Mouse (Mus musculus) splenic B cell, adult 2 months (primary cell): ENCODE results near the gene Telo2.
A peak's percentile ranks its signal among the peaks of the same experiment; 100 is the strongest.

ENCODE experiments used
- DNase-seq: peaks from one replicate; pipeline ENCODE4 v3.0.0-alpha.2; 2011; ENCODE audit warnings: low read depth, low spot score
- H3K27me3 ChIP-seq: 2 replicates; pipeline ENCODE4 v1.6.1; 2012; ENCODE audit warnings: mild to moderate bottlenecking, low read length, moderate library complexity, mixed read lengths; ENCODE audit not compliant: control insufficient read depth, poor library complexity, insufficient read depth, severe bottlenecking
- H3K36me3 ChIP-seq: 2 replicates; pipeline ENCODE4 v1.6.1; 2012; ENCODE audit warnings: mild to moderate bottlenecking, low read length, moderate library complexity, mixed read lengths; ENCODE audit not compliant: control insufficient read depth, poor library complexity, insufficient read depth, severe bottlenecking

Telo2 gene

GRCm38 (mm10) chr17:25082887-25083286 lies 32.9 kb downstream of the Telo2 start:
- DNase-seq, result no peak
- no peaks in the 10 kb centered on the region for H3K27me3 ChIP-seq
- H3K36me3 ChIP-seq, result peaks cover 1% of the 10 kb centered on the region

GRCm38 (mm10) chr17:25082081-25082847 lies 33.5 kb downstream of the Telo2 start:
- Histone ChIP-seq H3K27me3 (no peaks in the 10 kb centered on the region), H3K36me3 (no peaks in the 10 kb centered on the region; the same call in 1 of the 2 replicates)
- peak; percentile 45 for DNase-seq

GRCm38 (mm10) chr17:25080960-25081381 lies 34.8 kb downstream of the Telo2 start:
- no peak for DNase-seq
- Histone ChIP-seq H3K36me3 (no peaks in the 10 kb centered on the region; the same call in 1 of the 2 replicates), H3K27me3 (no peaks in the 10 kb centered on the region)

- Histone ChIP-seq H3K27me3 (no peaks in the 10 kb centered on the region), H3K36me3 (no peaks in the 10 kb centered on the region; the same call in 1 of the 2 replicates)
- no peak for DNase-seq
These were observed 35.6 kb downstream of the Telo2 start for GRCm38 (mm10) chr17:25080210-25080609.

- DNase-seq, result no peak
- Histone ChIP-seq H3K36me3 (no peaks in the 10 kb centered on the region; the same call in 1 of the 2 replicates), H3K27me3 (no peaks in the 10 kb centered on the region)
These were observed 37.9 kb downstream of the Telo2 start for GRCm38 (mm10) chr17:25077771-25078372.

- Histone ChIP-seq H3K27me3 (no peaks in the 10 kb centered on the region), H3K36me3 (no peaks in the 10 kb centered on the region; the same call in 1 of the 2 replicates)
- DNase-seq, result no peak
These were observed 38.9 kb downstream of the Telo2 start for GRCm38 (mm10) chr17:25076906-25077305.

GRCm38 (mm10) chr17:25068690-25069089 lies 47.1 kb downstream of the Telo2 start:
- Histone ChIP-seq H3K27me3 (no peaks in the 10 kb centered on the region), H3K36me3 (peaks cover 11% of the 10 kb centered on the region)
- no peak for DNase-seq

GRCm38 (mm10) chr17:25067442-25067851 lies 48.3 kb downstream of the Telo2 start:
- peaks cover 11% of the 10 kb centered on the region for H3K36me3 ChIP-seq
- DNase-seq, result no peak

GRCm38 (mm10) chr17:25066595-25066994 lies 49.2 kb downstream of the Telo2 start:
- Histone ChIP-seq H3K36me3 (peaks cover 11% of the 10 kb centered on the region), H3K27me3 (no peaks in the 10 kb centered on the region)
- DNase-seq, result no peak

More at GRCm38 (mm10) chr17:25067442-25067851, 48.3 kb downstream of the Telo2 start:
- H3K27me3 ChIP-seq, result no peaks in the 10 kb centered on the region

- peaks cover 10% of the 10 kb centered on the region for H3K36me3 ChIP-seq
- no peak for DNase-seq
- H3K27me3 ChIP-seq, result no peaks in the 10 kb centered on the region
These were observed 50.6 kb downstream of the Telo2 start for GRCm38 (mm10) chr17:25065189-25065588.

GRCm38 (mm10) chr17:25064351-25064750 lies 51.4 kb downstream of the Telo2 start:
- no peak for DNase-seq
- Histone ChIP-seq H3K27me3 (no peaks in the 10 kb centered on the region), H3K36me3 (peaks cover 10% of the 10 kb centered on the region)

- no peak for DNase-seq
- H3K36me3 ChIP-seq, result peaks cover 10% of the 10 kb centered on the region
- no peaks in the 10 kb centered on the region for H3K27me3 ChIP-seq
These were observed 51.9 kb downstream of the Telo2 start for GRCm38 (mm10) chr17:25063872-25064271.

- peaks cover 10% of the 10 kb centered on the region for H3K36me3 ChIP-seq
- no peaks in the 10 kb centered on the region for H3K27me3 ChIP-seq
These were observed 52.5 kb downstream of the Telo2 start for GRCm38 (mm10) chr17:25063261-25063660.

GRCm38 (mm10) chr17:25057041-25057440 lies 58.7 kb downstream of the Telo2 start:
- DNase-seq, result peak; percentile 53
- no peaks in the 10 kb centered on the region for H3K27me3 ChIP-seq
- H3K36me3 ChIP-seq, result peaks cover 10% of the 10 kb centered on the region

More at GRCm38 (mm10) chr17:25063261-25063660, 52.5 kb downstream of the Telo2 start:
- no peak for DNase-seq

- no peaks in the 10 kb centered on the region for H3K27me3 ChIP-seq
- DNase-seq, result no peak
- peaks cover 22% of the 10 kb centered on the region for H3K36me3 ChIP-seq
These were observed 62.5 kb downstream of the Telo2 start for GRCm38 (mm10) chr17:25053274-25053673.
